Mouse (Mus musculus) heart, adult 9 months (tissue): ENCODE data around the gene Dnajb13.

Experiments used
- DNase-seq, 2 experiments: peaks; one replicate each; pipeline ENCODE4 v3.0.0; 2022; ENCODE audit warnings: low spot score in 2 of 2

Dnajb13 gene

GRCm38 (mm10) chr7:100508670-100509069 lies 6.1 kb downstream of the Dnajb13 start:
- no peak for DNase-seq

GRCm38 (mm10) chr7:100506494-100506893 lies 8.3 kb downstream of the Dnajb13 start:
- DNase-seq = no peak

- no peak for DNase-seq
These were observed 9.8 kb downstream of the Dnajb13 start for GRCm38 (mm10) chr7:100504740-100505487.

- DNase-seq = no peak
These were observed 11.7 kb downstream of the Dnajb13 start for GRCm38 (mm10) chr7:100503076-100503475.

GRCm38 (mm10) chr7:100502374-100502922 lies 12.3 kb downstream of the Dnajb13 start:
- no peak for DNase-seq

- no peak for DNase-seq
These were observed 12.9 kb downstream of the Dnajb13 start for GRCm38 (mm10) chr7:100501844-100502373.

- DNase-seq = no peak
These were observed 13.5 kb downstream of the Dnajb13 start for GRCm38 (mm10) chr7:100501027-100501843.

- DNase-seq = no peak
These were observed 14.3 kb downstream of the Dnajb13 start for GRCm38 (mm10) chr7:100500276-100500977.

GRCm38 (mm10) chr7:100499465-100499864 lies 15.3 kb downstream of the Dnajb13 start:
- DNase-seq = no peak

GRCm38 (mm10) chr7:100497982-100498381 lies 16.8 kb downstream of the Dnajb13 start:
- DNase-seq = no peak

GRCm38 (mm10) chr7:100497402-100497801 lies 17.4 kb downstream of the Dnajb13 start:
- no peak for DNase-seq

- DNase-seq = no peak
These were observed 18.0 kb downstream of the Dnajb13 start for GRCm38 (mm10) chr7:100496791-100497190.

- no peak for DNase-seq
These were observed 18.4 kb downstream of the Dnajb13 start for GRCm38 (mm10) chr7:100496371-100496770.

- DNase-seq = peak; percentile 85 to 90
These were observed 19.0 kb downstream of the Dnajb13 start for GRCm38 (mm10) chr7:100495581-100496251.

- DNase-seq = peak in 1 of 2 experiments; percentile 43
These were observed 19.7 kb downstream of the Dnajb13 start for GRCm38 (mm10) chr7:100495042-100495441.

- DNase-seq = no peak
These were observed 20.3 kb downstream of the Dnajb13 start for GRCm38 (mm10) chr7:100494415-100494831.

GRCm38 (mm10) chr7:100493484-100494414 lies 21.0 kb downstream of the Dnajb13 start:
- DNase-seq = peak; percentile 52 to 58

GRCm38 (mm10) chr7:100493117-100493483 lies 21.7 kb downstream of the Dnajb13 start, which contains the start of gene Ucp2:
TSS of gene Ucp2 (plus strand) at chr7:100493337.
- peak; percentile 85 for DNase-seq

- DNase-seq = no peak
These were observed 22.2 kb downstream of the Dnajb13 start for GRCm38 (mm10) chr7:100492391-100493116.
